Mouse (Mus musculus): ENCODE measurements around the gene Izumo3. TPM values are rescaled to one million over a fixed set of nuclear protein-coding genes. Genes with fewer than 3 reads are reported as not detected.

Gene Izumo3
- not detected for polyA plus RNA-seq (2014; fragmentation: Illumina TruSeq; extraction: RNeasy Lipid Tissue Mini Kit (QIAGEN cat#74804); ENCODE audit: low read depth, low replicate concordance)

DNA sequence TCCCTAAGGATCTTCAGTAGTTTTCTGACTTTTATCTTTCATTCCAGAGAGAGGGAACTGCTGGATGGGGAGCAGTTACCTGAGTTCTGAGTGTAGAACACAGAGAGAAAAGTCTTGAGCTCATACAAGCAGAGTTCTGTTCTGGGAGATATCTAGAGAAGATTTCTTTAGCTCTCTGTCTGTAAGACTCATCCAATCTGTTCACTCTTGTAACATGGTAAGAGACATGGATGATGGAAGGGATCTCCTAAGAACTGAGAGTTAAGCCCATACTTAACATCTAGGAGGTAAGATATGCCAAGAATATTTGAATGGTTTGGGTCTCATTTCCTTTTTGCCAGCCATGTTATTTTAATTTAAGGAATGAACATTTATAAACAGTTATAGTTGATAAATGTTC, at the start of gene Izumo3:
Gene Izumo3 (minus strand): TSS at position 101 of the 400 bp plus-strand sequence.

DNA sequence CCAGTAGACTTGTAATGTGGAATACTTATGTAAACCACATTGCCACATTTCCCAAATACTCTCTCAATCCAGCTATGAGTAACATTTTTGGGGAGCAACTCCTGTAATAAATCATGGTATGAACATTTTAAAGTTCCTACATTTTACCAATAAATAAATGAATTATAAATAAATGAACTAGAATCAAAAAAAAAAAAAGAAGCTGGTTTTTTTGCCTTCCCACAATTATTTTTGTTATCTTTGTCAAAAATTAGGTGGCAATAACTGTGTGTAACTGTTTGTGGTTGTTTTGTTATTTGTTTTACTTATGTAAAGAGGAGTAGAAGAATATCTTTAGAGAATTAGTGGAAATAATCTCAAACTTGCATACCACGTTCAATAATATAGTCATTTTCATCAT, 44.6 kb upstream of the Izumo3 start, which contains the start of gene Gm12666:
Gene Gm12666 (minus strand): TSS at position 101 of the 400 bp plus-strand sequence.

Other genes starting within 250 kb of the Izumo3 start
- gene Gm12666, start 44.5 kb upstream of the Izumo3 start, polyA plus RNA-seq (2014; fragmentation: Illumina TruSeq; extraction: RNeasy Lipid Tissue Mini Kit (QIAGEN cat#74804); ENCODE audit: low read depth, low replicate concordance) = not detected